Mouse (Mus musculus) hindbrain, embryonic 16.5 days (tissue): ENCODE measurements at regions not wholly inside any gene's neighbourhood (a gene's known extent, or its start where the extent isn't known, plus 50 kb on each side); places are given as distances from the start of the nearest gene placed in this dataset.
"Not testable (repeated sequence)": the region's sequence is repeated elsewhere in the genome, so short reads cannot be mapped to it uniquely, and the experiment has no call there.

ENCODE experiments used
- ATAC-seq: fragments of 200-750 bp; cut with Nextera tagmentation; 2 replicates; pipeline ENCODE4 v1.8.0; 2017; ENCODE audit warnings: moderate TSS enrichment, moderate library complexity
- H3K27ac ChIP-seq: fragments of 300-500 bp; sonication (generic); 2 replicates; pipeline ENCODE4 v1.5.1; 2014; ENCODE audit warnings: low read depth, mild to moderate bottlenecking, control low read depth, low read length, moderate library complexity
- H3K27me3 ChIP-seq: fragments of 300-500 bp; sonication (generic); replicated peaks from 2 replicates; pipeline ENCODE4 v1.6.1; 2014; ENCODE audit warnings: low read length; ENCODE audit not compliant: control insufficient read depth, insufficient read depth
- H3K36me3 ChIP-seq: fragments of 300-500 bp; sonication (generic); 2 replicates; pipeline ENCODE4 v1.6.1; 2014; ENCODE audit warnings: mild to moderate bottlenecking, low read length, moderate library complexity, mixed read lengths; ENCODE audit not compliant: control insufficient read depth, insufficient read depth
- H3K4me1 ChIP-seq: fragments of 300-500 bp; sonication (generic); 2 replicates; pipeline ENCODE4 v1.6.1; 2014; ENCODE audit warnings: low read depth, low read length; ENCODE audit not compliant: control insufficient read depth, insufficient read depth
- H3K4me2 ChIP-seq: fragments of 300-500 bp; sonication (generic); 2 replicates; pipeline ENCODE4 v1.6.1; 2014; ENCODE audit warnings: mild to moderate bottlenecking, low read length, control low read depth, moderate library complexity
- H3K4me3 ChIP-seq: fragments of 300-500 bp; sonication (generic); 2 replicates; pipeline ENCODE4 v1.5.1; 2014; ENCODE audit warnings: mild to moderate bottlenecking, low read length, control low read depth, moderate library complexity
- H3K9ac ChIP-seq: fragments of 300-500 bp; sonication (generic); 2 replicates; pipeline ENCODE4 v1.6.1; 2014; ENCODE audit warnings: low read depth, mild to moderate bottlenecking, control low read depth, low read length, moderate library complexity
- H3K9me3 ChIP-seq: fragments of 300-500 bp; sonication (generic); 2 replicates; pipeline ENCODE4 v1.6.1; 2014; ENCODE audit warnings: mild to moderate bottlenecking, low read length, moderate library complexity; ENCODE audit not compliant: control insufficient read depth
- WGBS: fragments of 180-500 bp; shearing (Covaris S2); extraction: QIAGEN DNeasy Blood & Tissue Kit; methylation state at CpG from one replicate; pipeline ENCODE4 v1.1.7; 2014; 5-methylcytosine and 5-hydroxymethylcytosine counted together

DNA sequence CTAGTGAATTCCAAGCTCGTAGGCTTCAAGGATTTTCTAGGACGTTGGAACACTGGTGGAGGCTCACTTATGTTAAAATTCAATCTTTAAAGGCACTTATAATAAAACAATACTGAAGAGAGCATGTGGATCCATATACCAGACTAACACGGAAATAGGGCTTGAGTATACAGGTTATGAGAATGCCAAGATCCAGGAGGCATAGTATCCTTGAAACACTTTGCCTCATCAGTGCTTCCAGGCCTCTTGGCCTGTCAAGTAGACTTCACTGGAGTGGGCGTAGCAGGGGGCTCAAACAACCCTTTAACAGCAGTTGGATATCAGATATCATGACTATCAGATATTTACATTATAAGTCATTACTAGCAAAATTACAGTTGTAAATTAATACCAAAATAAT, 948.7 kb upstream of the Fam98a start:
- H3K27ac ChIP-seq: no peak overlapping the region
- H3K4me1 ChIP-seq: no peaks in the 10 kb centered on the region
- no peak overlapping the region for H3K4me3 ChIP-seq
- H3K36me3 ChIP-seq: no peaks in the 10 kb centered on the region
- no peak for ATAC-seq
- H3K4me2 ChIP-seq: no peak overlapping the region
- no peaks in the 10 kb centered on the region for H3K27me3 ChIP-seq
- no peaks in the 10 kb centered on the region for H3K9me3 ChIP-seq
- no peak overlapping the region for H3K9ac ChIP-seq
- WGBS: 68% methylated on average over 4 of the region's 4 CpGs

DNA sequence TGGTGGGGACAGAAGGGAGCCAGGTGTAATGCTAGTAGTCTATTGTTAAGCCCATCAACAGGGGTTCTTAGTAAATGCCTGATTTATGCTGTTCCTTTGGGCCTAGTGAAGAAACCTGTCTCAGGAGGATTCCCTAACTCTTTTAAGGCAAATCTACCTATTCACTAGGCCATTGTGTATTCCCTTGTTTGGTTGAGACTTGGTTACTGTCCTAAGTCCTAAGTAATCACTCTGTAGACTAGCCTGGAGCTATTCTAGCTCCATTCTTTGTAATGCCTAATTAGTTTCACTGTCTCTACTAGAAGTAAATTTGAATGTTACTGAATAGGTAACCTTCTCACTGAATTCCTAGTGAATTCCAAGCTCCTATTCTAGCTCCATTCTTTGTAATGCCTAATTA, 948.2 kb upstream of the Fam98a start:
- H3K27me3 ChIP-seq, H3K4me3 ChIP-seq, ATAC-seq, H3K36me3 ChIP-seq, H3K4me2 ChIP-seq, H3K4me1 ChIP-seq, H3K27ac ChIP-seq, H3K9ac ChIP-seq, H3K9me3 ChIP-seq: not testable (repeated sequence)

DNA sequence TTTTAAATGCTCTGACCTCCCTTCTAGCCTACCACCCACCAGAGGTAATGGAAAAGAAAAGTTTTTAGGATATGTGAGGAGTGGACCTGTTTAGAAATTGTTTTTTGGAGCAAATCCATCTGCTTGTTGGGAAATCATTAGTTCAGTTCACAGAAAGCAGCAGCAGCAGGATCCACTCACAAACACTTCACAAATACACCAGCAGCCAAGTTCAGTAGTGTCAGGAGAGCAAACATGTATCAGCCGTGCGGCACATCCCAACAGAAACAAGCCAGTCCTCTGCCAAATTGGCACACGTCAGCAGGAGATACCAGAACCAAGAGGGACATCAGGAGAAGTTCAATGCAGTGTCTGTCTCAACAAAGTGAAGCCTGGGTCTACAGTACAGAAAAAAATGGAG, 935.6 kb upstream of the Fam98a start:
- Histone ChIP-seq H3K27ac (no peak overlapping the region), H3K4me3 (no peak overlapping the region), H3K9ac (no peak overlapping the region), H3K4me1 (no peaks in the 10 kb centered on the region), H3K4me2 (no peak overlapping the region), H3K9me3 (no peaks in the 10 kb centered on the region), H3K36me3 (no peaks in the 10 kb centered on the region), H3K27me3 (no peaks in the 10 kb centered on the region)
- ATAC-seq: no peak
- WGBS: 92% methylated on average over 3 of the region's 3 CpGs

DNA sequence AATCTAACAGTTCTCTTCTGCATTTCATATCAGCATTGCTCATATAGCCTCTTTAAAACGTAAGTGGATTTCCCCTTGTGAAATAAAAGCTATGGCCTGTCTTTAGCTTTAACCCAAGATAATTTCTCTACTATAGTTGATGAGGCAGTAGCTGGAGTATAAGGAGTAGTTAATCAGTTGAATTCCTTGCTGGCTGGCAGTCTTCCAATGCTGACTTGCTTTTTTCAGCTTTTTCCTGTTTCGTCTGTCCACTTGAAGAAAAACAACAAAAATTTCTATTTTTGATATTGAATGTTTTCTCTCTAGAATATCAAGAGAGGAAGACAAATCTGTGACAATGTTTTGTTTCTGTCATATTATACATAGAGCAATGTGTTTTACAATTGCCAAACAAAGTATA, 932.4 kb upstream of the Fam98a start:
- Histone ChIP-seq H3K4me3 (no peak overlapping the region), H3K9ac (no peak overlapping the region), H3K9me3 (no peaks in the 10 kb centered on the region), H3K36me3 (no peaks in the 10 kb centered on the region), H3K27me3 (no peaks in the 10 kb centered on the region), H3K27ac (no peak overlapping the region), H3K4me2 (no peak overlapping the region), H3K4me1 (no peaks in the 10 kb centered on the region)
- ATAC-seq: no peak
- 74% methylated on average over 2 of the region's 2 CpGs for WGBS

DNA sequence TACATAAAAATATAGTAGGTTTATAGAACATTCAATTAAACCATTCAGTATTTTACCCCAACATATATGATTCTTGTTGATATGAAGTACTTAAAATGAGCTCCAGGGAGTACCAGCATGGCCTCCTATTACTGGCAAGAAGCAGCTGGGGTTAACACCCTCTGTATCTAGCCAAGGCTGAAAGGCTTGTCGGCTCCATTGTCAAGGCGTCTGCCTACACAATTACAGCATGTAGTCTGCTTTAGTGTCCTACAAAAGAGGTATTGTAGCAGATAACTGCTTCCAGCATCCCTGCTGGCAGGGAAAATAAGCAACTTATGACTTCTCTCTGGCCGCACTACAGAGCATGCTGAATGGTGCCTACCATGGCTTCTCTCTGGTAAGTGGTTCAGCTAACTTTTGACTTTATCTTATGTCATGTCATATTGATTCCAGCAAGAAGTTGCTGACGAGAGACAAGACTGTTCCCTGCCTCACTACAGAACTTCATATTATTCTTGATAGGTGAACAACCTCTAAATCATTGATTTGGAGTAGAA, 899.6 kb upstream of the Fam98a start:
- Histone ChIP-seq H3K27me3 (no peaks in the 10 kb centered on the region), H3K9me3 (no peaks in the 10 kb centered on the region; the same call in 1 of the 2 replicates), H3K27ac (no peak overlapping the region), H3K4me2 (no peak overlapping the region), H3K36me3 (no peaks in the 10 kb centered on the region), H3K4me1 (no peaks in the 10 kb centered on the region), H3K9ac (no peak overlapping the region), H3K4me3 (no peak overlapping the region)
- WGBS: 9% methylated on average over 4 of the region's 4 CpGs
- peak; percentile 50; the same call in 1 of the 2 replicates for ATAC-seq
